ENCODE assay signal across 9 mouse cellular contexts in genomic region chr19:7605930-7606783, GRCm38 (mm10). TPM values are rescaled to one million over a fixed set of nuclear protein-coding genes. Genes with fewer than 3 reads are reported as not detected.
DNase-seq lines count a peak whose midpoint lies in the region; ATAC-seq lines count a peak whose summit lies in the region.
"Had no signal": no experiment of that assay in that cellular context is flagged by ENCODE, and none has a peak within 500 bp of the region (broad histone marks: within the 10 kb centered on the region; RNA-seq: fewer than 3 reads in every experiment).

No protein-coding gene starts in this region.

- peak; percentile 85 for ATAC-seq in hindbrain, embryonic 14.5 days (ENCODE audit: low FRiP score)
- peak; percentile 70 for ATAC-seq in stomach, embryonic 14.5 days (ENCODE audit: insufficient number of reproducible peaks, insufficient read depth, low FRiP score, low read depth)

- DNase-seq in cerebellum, adult 9-11 months = peak; percentile 14
- DNase-seq in cerebellum, adult 8-10 months = no peak
- DNase-seq in embryonic facial prominence, embryonic 10.5 days (ENCODE audit: low spot score) = peak; percentile 61
- DNase-seq in hindbrain, embryonic 14.5 days (ENCODE audit: low spot score) = peak; percentile 78
- peak; percentile 43 to 65 for DNase-seq in layer of hippocampus, postnatal 36 days
- peak; percentile 61 for DNase-seq in lung, postnatal 36 days
- no peak for DNase-seq in urinary bladder, adult 18-20 months (ENCODE audit: low spot score in 2 of 2)

- WGBS in embryonic facial prominence, embryonic 10.5 days = 5% methylated on average over 15 of the region's 15 CpGs
- 5% methylated on average over 15 of the region's 15 CpGs for WGBS in hindbrain, embryonic 14.5 days
- WGBS in stomach, embryonic 14.5 days = 3% methylated on average over 15 of the region's 15 CpGs

- peak overlapping the region; percentile 50 for H3K4me3 ChIP-seq in embryonic facial prominence, embryonic 10.5 days
- H3K4me3 ChIP-seq in hindbrain, embryonic 14.5 days (replicated peaks; ENCODE audit: low read length) = peak overlapping the region; percentile 25
- H3K4me3 ChIP-seq in stomach, embryonic 14.5 days (ENCODE audit: low read depth, low read length) = peak overlapping the region; percentile 22

- no peaks in the 10 kb centered on the region for H3K9me3 ChIP-seq in embryonic facial prominence, embryonic 10.5 days
- H3K9me3 ChIP-seq in hindbrain, embryonic 14.5 days (ENCODE audit: control insufficient read depth, low read length) = no peaks in the 10 kb centered on the region
- H3K9me3 ChIP-seq in stomach, embryonic 14.5 days (ENCODE audit: control insufficient read depth, low read depth, low read length) = no peaks in the 10 kb centered on the region

- peak overlapping the region; percentile 78 for H3K4me2 ChIP-seq in hindbrain, embryonic 14.5 days (replicated peaks)
- peak overlapping the region; percentile 57 for H3K4me2 ChIP-seq in stomach, embryonic 14.5 days (replicated peaks; ENCODE audit: low read depth, low read length)

- peaks cover 25% of the 10 kb centered on the region for H3K27me3 ChIP-seq in embryonic facial prominence, embryonic 10.5 days (replicated peaks; ENCODE audit: low read depth, poor library complexity, severe bottlenecking)
- peaks cover 9% of the 10 kb centered on the region; the same call in 1 of the 2 replicates for H3K27me3 ChIP-seq in hindbrain, embryonic 14.5 days (ENCODE audit: control insufficient read depth, insufficient read depth, low read length)
- H3K27me3 ChIP-seq in stomach, embryonic 14.5 days (ENCODE audit: control insufficient read depth, insufficient read depth, low read length) = no peaks in the 10 kb centered on the region

- peak overlapping the region; percentile 37 for H3K9ac ChIP-seq in hindbrain, embryonic 14.5 days
- H3K9ac ChIP-seq in stomach, embryonic 14.5 days (replicated peaks; ENCODE audit: low read depth, low read length) = no peak overlapping the region; the same call in 1 of the 2 replicates

- H3K27ac ChIP-seq in embryonic facial prominence, embryonic 10.5 days (replicated peaks) = peak overlapping the region; percentile 5; the same call in 1 of the 2 replicates
- peak overlapping the region; percentile 44; the same call in 1 of the 2 replicates for H3K27ac ChIP-seq in hindbrain, embryonic 14.5 days
- H3K27ac ChIP-seq in stomach, embryonic 14.5 days (ENCODE audit: low read length) = peak overlapping the region; percentile 85; the same call in 1 of the 2 replicates

- H3K4me1 ChIP-seq in embryonic facial prominence, embryonic 10.5 days = peaks cover 25% of the 10 kb centered on the region
- peaks cover 17% of the 10 kb centered on the region for H3K4me1 ChIP-seq in hindbrain, embryonic 14.5 days (replicated peaks; ENCODE audit: control insufficient read depth, insufficient read depth, low read length)
- H3K4me1 ChIP-seq in stomach, embryonic 14.5 days (ENCODE audit: control insufficient read depth, insufficient read depth, low read length) = peaks cover 16% of the 10 kb centered on the region

- no peaks in the 10 kb centered on the region for H3K36me3 ChIP-seq in embryonic facial prominence, embryonic 10.5 days (replicated peaks)
- no peaks in the 10 kb centered on the region for H3K36me3 ChIP-seq in hindbrain, embryonic 14.5 days (replicated peaks; ENCODE audit: control insufficient read depth, insufficient read depth)
- H3K36me3 ChIP-seq in stomach, embryonic 14.5 days (ENCODE audit: control insufficient read depth, insufficient read depth, low read length) = no peaks in the 10 kb centered on the region

RNA-seq across cellular contexts. Expression of gene Lgals12, which starts 0.8 kb away (rescaled TPM):
- 0.08 and 0.24 TPM in 2 replicates for polyA plus RNA-seq in embryonic facial prominence, embryonic 10.5 days (2016; fragmentation: Nextera tagmentation; extraction: Ambion mirVana)
- polyA plus RNA-seq in hindbrain, embryonic 14.5 days (2014; fragmentation: Nextera tagmentation; extraction: Ambion mirVana) = 0.18 and 0.40 TPM in 2 replicates
- under 1 TPM; 0.22 to 0.28 TPM for total RNA-seq in layer of hippocampus, postnatal 36 days (2021)
- polyA plus RNA-seq in stomach, embryonic 14.5 days (2014; fragmentation: Nextera tagmentation; extraction: Ambion mirVana) = 1.5 and 2.4 TPM in 2 replicates
- total RNA-seq: hematopoietic stem cell, adult 5-6 weeks had no signal

RNA-seq across cellular contexts. Expression of gene Hrasls5, which starts 6.2 kb away (rescaled TPM):
- not detected in 2 replicates for polyA plus RNA-seq in embryonic facial prominence, embryonic 10.5 days (2016; fragmentation: Nextera tagmentation; extraction: Ambion mirVana)
- not detected in 2 replicates for polyA plus RNA-seq in hindbrain, embryonic 14.5 days (2014; fragmentation: Nextera tagmentation; extraction: Ambion mirVana)
- not detected for total RNA-seq in layer of hippocampus, postnatal 36 days (2021)
- polyA plus RNA-seq in stomach, embryonic 14.5 days (2014; fragmentation: Nextera tagmentation; extraction: Ambion mirVana) = not detected in 2 replicates
- total RNA-seq: hematopoietic stem cell, adult 5-6 weeks had no signal

RNA-seq across cellular contexts. Expression of gene Pla2g16, which starts 48.9 kb away (rescaled TPM):
- 6.5 and 7.3 TPM in 2 replicates for polyA plus RNA-seq in embryonic facial prominence, embryonic 10.5 days (2016; fragmentation: Nextera tagmentation; extraction: Ambion mirVana)
- polyA plus RNA-seq in hindbrain, embryonic 14.5 days (2014; fragmentation: Nextera tagmentation; extraction: Ambion mirVana) = 5.3 and 5.6 TPM in 2 replicates
- 10 to 100 TPM; 28.3 to 28.8 TPM for total RNA-seq in layer of hippocampus, postnatal 36 days (2021)
- polyA plus RNA-seq in stomach, embryonic 14.5 days (2014; fragmentation: Nextera tagmentation; extraction: Ambion mirVana) = 7.6 and 8.1 TPM in 2 replicates

Comparison
In these comparisons a context has a peak if more than half of its experiments do, and no peak if none do; other contexts are left out.
1. DNase-seq: peak in cerebellum, adult 9-11 months (single experiment), embryonic facial prominence, embryonic 10.5 days (single experiment), hindbrain, embryonic 14.5 days (single experiment), layer of hippocampus, postnatal 36 days (2 of 2) and lung, postnatal 36 days (single experiment); none in cerebellum, adult 8-10 months (single experiment) and urinary bladder, adult 18-20 months (0 of 2).
2. H3K27ac ChIP-seq: peak in every context shown above with its lines; median percentile 85 in stomach, embryonic 14.5 days; 44 in hindbrain, embryonic 14.5 days; 5 in embryonic facial prominence, embryonic 10.5 days.
3. Peak in every context shown above with its lines, with median percentiles within 50 percentile points of each other: H3K4me3 ChIP-seq.